Mouse (Mus musculus) G1E (cell line): Measurements from ENCODE around the gene Id2.

Experiments used
- CTCF ChIP-seq: IDR thresholded peaks from 2 replicates; pipeline ENCODE4 v1.5.1; 2012; ENCODE audit warnings: low read depth, low read length, inconsistent platforms, mixed read lengths
- TAL1 ChIP-seq: conservative IDR thresholded peaks from 2 replicates; pipeline ENCODE4 v1.6.1; 2012; ENCODE audit warnings: low read depth, low read length, inconsistent platforms, mixed read lengths

DNA sequence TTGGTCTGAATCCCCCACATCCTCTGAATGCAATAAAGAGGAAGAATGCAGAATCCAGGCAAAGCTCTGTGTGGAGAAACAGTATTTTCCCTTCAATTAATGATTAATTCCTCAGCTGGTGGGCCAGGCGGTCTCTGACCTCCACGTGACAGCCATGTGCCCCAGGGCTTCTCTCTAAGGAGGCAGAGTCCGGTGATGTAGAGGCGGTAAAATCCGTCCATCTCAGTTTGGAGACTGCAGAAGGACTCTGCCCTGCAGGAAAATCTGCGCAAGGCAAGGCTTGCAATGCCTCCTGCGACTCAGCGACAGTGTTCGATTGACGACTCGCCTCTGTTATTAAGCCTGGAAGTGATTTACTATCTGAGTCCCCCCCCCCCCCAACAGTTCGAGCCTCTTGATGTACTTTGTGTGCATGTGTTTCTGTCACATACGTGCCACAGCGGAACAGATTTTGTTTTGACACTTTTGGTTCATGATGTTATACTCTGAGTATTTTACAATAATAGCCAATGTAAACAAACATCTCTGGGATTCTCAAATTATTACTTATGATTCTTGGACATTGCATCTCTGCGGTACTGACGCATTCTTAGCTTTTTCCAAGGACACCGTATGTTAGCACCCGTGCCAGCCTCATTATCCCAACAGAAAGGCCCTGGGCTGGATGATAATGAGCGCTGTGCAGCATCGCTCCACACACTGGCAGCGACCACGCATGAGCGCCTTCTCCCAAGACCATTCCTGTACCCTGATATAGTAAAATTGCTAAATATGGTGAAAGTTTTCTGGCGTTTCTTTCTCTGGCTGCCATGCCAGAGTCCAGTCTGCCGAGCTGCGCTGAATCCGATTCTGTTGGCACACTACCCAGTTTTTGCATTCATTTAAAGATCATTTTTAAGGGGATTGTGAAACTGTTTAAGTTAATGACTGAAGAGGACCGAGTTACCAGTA, 545 bp upstream of the Id2 start:
- TF ChIP-seq CTCF = no peak
- no peak for TF ChIP-seq TAL1
